Mouse (Mus musculus): ENCODE measurements at regions not wholly inside any gene's neighbourhood (a gene's known extent, or its start where the extent isn't known, plus 50 kb on each side); places are given as distances from the start of the nearest gene placed in this dataset.

- TF ChIP-seq POLR2A (IDR thresholded peaks at IDR 0.05; ENCODE audit: extremely low read depth, insufficient read depth, low read length) (no peak), CTCF (IDR thresholded peaks at IDR 0.05; ENCODE audit: low read depth, low read length) (no peak)
Observed at GRCm38 (mm10) chr16:28984931-28985330, 55.5 kb upstream of the Mb21d2 start.

Measured in liver, adult 2 months (tissue).